Mouse (Mus musculus) kidney, postnatal 0 days (tissue): ENCODE measurements around the gene Shroom1. TPM values are rescaled to one million over a fixed set of nuclear protein-coding genes. Genes with fewer than 3 reads are reported as not detected.

Experiments
- ATAC-seq: fragments of 200-750 bp; cut with Nextera tagmentation; replicated peaks from 2 replicates; pipeline ENCODE4 v1.8.0; 2017; ENCODE audit warnings: low read depth, moderate number of reproducible peaks, moderate TSS enrichment, moderate library complexity; ENCODE audit not compliant: low FRiP score
- DNase-seq: peaks from one replicate; pipeline ENCODE4 v3.0.0-alpha.2; 2016; ENCODE audit warnings: low spot score
- H3K27ac ChIP-seq: fragments of 300-500 bp; sonication (generic); 2 replicates; pipeline ENCODE4 v1.5.1; 2014; ENCODE audit warnings: mild to moderate bottlenecking
- H3K27me3 ChIP-seq: fragments of 300-500 bp; sonication (generic); 2 replicates; pipeline ENCODE4 v1.6.1; 2014; ENCODE audit warnings: low read length, mixed read lengths; ENCODE audit not compliant: insufficient read depth
- H3K36me3 ChIP-seq: fragments of 300-500 bp; sonication (generic); 2 replicates; pipeline ENCODE4 v1.6.1; 2014; ENCODE audit warnings: low read length, mixed read lengths; ENCODE audit not compliant: insufficient read depth
- H3K4me1 ChIP-seq: fragments of 300-500 bp; sonication (generic); replicated peaks from 2 replicates; pipeline ENCODE4 v1.6.1; 2014; ENCODE audit warnings: antibody characterized with exemption, low read length, mixed read lengths; ENCODE audit not compliant: insufficient read depth
- H3K4me2 ChIP-seq: fragments of 300-500 bp; sonication (generic); 2 replicates; pipeline ENCODE4 v1.6.1; 2014; ENCODE audit warnings: mild to moderate bottlenecking, low read length, moderate library complexity, mixed read lengths
- H3K4me3 ChIP-seq: fragments of 300-500 bp; sonication (generic); replicated peaks from 2 replicates; pipeline ENCODE4 v1.5.1; 2014; ENCODE audit warnings: low read depth, low read length
- H3K9ac ChIP-seq: fragments of 300-500 bp; sonication (generic); 2 replicates; pipeline ENCODE4 v1.6.1; 2014; ENCODE audit warnings: low read depth, low read length
- H3K9me3 ChIP-seq: fragments of 300-500 bp; sonication (generic); replicated peaks from 2 replicates; pipeline ENCODE4 v1.6.1; 2016; ENCODE audit warnings: low read length, inconsistent platforms, mixed read lengths
- CTCF ChIP-seq: IDR thresholded peaks from 2 replicates; pipeline ENCODE4 v1.5.1; 2016; ENCODE audit warnings: antibody characterized with exemption, low read depth, mild to moderate bottlenecking, moderate library complexity
- WGBS: fragments of 180-500 bp; shearing (Covaris S2); extraction: QIAGEN DNeasy Blood & Tissue Kit; methylation state at CpG from one replicate; pipeline ENCODE4 v1.1.7; 2014; 5-methylcytosine and 5-hydroxymethylcytosine counted together
- polyA plus RNA-seq: library from polyadenylated mRNA; unstranded; fragments of >200 nt; fragmentation: Nextera tagmentation; extraction: Ambion mirVana; gene quantifications from 2 replicates; pipeline ENCODE4 v1.2.1, GENCODE M21; 2015

Gene Shroom1
- polyA plus RNA-seq, 1 experiment from 2014 or later: 1.1 TPM

DNA sequence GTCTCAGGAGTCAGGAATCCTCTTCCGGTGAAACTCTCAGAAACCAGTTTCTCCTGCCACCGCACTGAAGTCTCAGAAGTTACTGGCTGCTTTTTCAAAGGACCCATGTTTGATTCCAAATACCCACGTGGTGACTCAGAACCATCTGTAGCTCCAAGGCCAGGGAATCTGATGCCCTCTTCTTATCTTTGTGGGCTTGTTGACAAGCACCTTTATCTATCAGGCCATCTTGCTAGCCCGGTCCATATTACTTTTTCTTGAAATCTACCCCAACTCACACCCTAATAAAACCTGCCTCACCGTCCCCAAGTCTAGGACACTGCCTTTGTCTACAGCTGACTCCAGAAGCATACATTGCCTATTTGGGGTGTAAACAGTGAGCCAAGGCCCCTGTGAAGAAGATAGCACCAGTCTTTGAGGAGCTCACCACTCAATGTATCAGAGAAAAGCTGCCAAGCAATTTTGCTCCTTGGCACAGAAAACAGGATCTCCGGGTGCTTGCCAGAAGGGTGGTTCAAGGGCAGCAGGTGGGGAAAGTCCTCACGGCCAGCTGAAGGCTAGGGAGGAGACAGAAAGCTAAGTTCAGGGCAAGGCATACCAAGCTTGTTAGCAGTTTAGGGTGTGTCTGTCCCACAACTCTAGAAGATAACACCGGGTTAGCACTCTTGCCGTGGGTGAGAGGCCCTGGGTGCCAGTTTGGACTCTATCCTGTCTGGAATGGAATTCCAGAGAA, 26.3 kb downstream of the Shroom1 start:
- H3K27me3 ChIP-seq: peaks cover 25% of the 10 kb centered on the region
- no peak overlapping the region for H3K27ac ChIP-seq
- H3K36me3 ChIP-seq: no peaks in the 10 kb centered on the region
- WGBS: 70% methylated on average over 9 of the region's 9 CpGs
- H3K9me3 ChIP-seq: no peaks in the 10 kb centered on the region
- H3K4me3 ChIP-seq: no peak overlapping the region
- no peak for TF ChIP-seq CTCF
- DNase-seq (no peak), ATAC-seq (no peak)
- peaks cover 12% of the 10 kb centered on the region for H3K4me1 ChIP-seq
- no peak overlapping the region for H3K4me2 ChIP-seq
- H3K9ac ChIP-seq: no peak overlapping the region

DNA sequence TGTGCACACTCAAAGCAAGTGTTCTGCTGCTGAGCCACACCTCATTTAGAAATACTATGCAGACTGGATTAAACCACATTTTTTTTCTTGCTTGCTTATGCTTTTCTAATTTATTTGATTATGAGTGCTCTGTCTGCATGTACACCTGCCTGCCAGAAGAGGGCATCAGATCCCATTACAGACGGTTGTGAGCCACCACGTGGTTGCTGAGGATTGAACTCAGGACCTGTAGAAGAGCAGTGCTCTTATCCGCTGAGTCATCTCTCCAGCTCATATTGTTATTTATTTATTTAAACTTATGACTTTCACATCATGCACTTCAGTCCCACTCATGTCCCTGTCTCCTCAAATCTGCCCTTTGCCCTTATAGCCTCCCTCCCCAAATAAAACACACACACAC, 28.7 kb downstream of the Shroom1 start:
- Histone ChIP-seq H3K27me3 (peaks cover 5% of the 10 kb centered on the region; the same call in 1 of the 2 replicates), H3K4me1 (0 out of 2 replicates have a peak, but pooled peaks cover 2% of the 10 kb centered on the region), H3K4me3 (no peak overlapping the region), H3K4me2 (no peak overlapping the region), H3K9ac (no peak overlapping the region), H3K36me3 (no peaks in the 10 kb centered on the region), H3K27ac (no peak overlapping the region), H3K9me3 (no peaks in the 10 kb centered on the region)
- peak; percentile 63 for TF ChIP-seq CTCF
- WGBS: 50% methylated on average over 3 of the region's 3 CpGs
- DNase-seq (no peak), ATAC-seq (no peak)

DNA sequence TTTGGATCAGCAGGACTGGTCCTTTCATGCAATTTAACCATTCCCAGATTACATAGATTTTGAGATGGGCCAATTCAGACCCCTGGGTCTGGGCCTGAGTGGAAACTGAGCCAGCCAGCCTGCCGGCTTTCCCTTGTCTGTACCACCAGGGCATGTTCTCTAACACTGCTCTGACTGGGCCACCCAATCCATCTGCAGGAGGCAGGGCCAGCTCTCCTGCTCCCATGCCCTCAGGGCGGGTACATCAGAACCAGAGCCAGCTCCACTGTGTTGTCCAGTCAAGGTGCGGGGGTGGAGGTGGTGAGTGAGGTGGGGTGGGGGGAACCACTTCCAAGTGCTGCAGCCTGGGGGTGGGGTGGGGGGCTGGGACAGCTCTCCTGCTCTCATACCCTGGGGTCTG, 29.3 kb downstream of the Shroom1 start:
- no peak overlapping the region for H3K9ac ChIP-seq
- no peak overlapping the region for H3K4me3 ChIP-seq
- DNase-seq (no peak), ATAC-seq (0 out of 2 replicates have a peak, but pooled peaks have one; percentile 31)
- no peak for TF ChIP-seq CTCF
- H3K9me3 ChIP-seq: no peaks in the 10 kb centered on the region
- WGBS: 80% methylated on average over 3 of the region's 3 CpGs
- H3K4me1 ChIP-seq: 0 out of 2 replicates have a peak, but pooled peaks cover 2% of the 10 kb centered on the region
- no peaks in the 10 kb centered on the region for H3K36me3 ChIP-seq
- H3K27ac ChIP-seq: no peak overlapping the region
- H3K4me2 ChIP-seq: no peak overlapping the region
- no peaks in the 10 kb centered on the region for H3K27me3 ChIP-seq

DNA sequence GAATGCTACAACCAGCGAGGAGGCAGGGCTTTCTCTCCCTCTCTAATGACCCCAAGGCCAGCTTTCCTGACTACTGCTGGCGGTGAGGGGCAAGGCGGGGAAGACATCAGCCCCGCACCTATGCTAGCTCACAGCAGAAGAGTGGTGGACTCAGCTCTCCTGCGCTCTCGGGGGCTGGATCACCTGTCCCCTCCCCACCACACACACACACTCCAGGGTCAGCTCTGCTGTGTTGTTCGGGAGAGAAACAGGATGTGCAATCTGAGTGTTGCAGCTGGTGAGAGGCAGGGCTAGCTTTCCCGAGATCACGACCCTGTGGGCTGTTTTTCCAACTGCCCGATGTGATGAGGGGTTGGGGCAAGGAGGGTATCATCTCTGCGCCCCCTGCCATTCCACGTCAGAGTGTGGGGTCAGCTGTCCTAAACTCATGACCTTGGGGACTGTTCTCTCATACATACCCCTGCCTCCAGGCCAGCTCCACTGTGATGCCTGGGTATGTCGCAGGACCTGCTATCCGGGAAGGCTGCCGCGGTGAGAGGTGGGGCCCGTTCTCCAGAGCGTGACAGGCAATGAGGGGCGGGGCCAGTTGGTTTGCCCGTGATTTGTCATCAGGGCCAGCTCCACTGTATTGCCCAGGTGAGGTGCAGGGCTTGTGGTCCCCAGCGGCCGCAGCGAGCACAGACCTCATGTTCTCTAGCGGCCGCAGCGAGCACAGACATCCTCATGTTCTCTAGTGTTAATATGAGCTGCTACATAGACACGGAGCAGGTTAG, 30.0 kb downstream of the Shroom1 start:
- Histone ChIP-seq H3K9ac (no peak overlapping the region), H3K27ac (no peak overlapping the region), H3K27me3 (no peaks in the 10 kb centered on the region), H3K4me2 (peak overlapping the region; percentile 46), H3K4me3 (peak overlapping the region; percentile 13; the same call in 1 of the 2 replicates), H3K36me3 (no peaks in the 10 kb centered on the region), H3K9me3 (no peaks in the 10 kb centered on the region), H3K4me1 (0 out of 2 replicates have a peak, but pooled peaks cover 2% of the 10 kb centered on the region)
- ATAC-seq (peak; percentile 87), DNase-seq (peak; percentile 61)
- no peak for TF ChIP-seq CTCF
- WGBS: 9% methylated on average over 27 of the region's 27 CpGs

DNA sequence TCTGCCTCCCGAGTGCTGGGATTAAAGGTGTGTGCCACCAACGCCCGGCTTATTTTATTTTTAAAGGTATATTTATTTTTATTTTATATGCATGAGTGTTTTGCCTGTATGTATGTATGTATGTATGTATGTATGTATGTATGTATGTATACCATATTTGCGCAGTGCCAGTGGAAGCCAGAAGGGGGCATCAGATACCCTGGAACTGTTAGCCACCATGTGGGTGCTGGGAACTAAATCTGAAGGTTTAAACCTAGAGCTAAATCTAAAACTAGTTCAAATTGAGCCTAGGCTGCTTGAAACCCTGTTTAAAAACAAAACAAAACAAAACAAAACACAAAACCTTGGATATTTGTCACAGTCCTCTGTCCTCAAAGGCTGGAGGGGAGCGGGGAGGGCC, 32.0 kb downstream of the Shroom1 start:
- H3K9me3 ChIP-seq: no peaks in the 10 kb centered on the region
- no peak overlapping the region for H3K4me2 ChIP-seq
- H3K9ac ChIP-seq: no peak overlapping the region
- peak; percentile 18; the same call in 1 of the 2 replicates for TF ChIP-seq CTCF
- DNase-seq (no peak), ATAC-seq (no peak)
- no peak overlapping the region for H3K27ac ChIP-seq
- H3K27me3 ChIP-seq: no peaks in the 10 kb centered on the region
- WGBS: 96% methylated on average over 5 of the region's 5 CpGs
- H3K4me3 ChIP-seq: no peak overlapping the region
- H3K36me3 ChIP-seq: no peaks in the 10 kb centered on the region
- H3K4me1 ChIP-seq: 0 out of 2 replicates have a peak, but pooled peaks cover 2% of the 10 kb centered on the region

DNA sequence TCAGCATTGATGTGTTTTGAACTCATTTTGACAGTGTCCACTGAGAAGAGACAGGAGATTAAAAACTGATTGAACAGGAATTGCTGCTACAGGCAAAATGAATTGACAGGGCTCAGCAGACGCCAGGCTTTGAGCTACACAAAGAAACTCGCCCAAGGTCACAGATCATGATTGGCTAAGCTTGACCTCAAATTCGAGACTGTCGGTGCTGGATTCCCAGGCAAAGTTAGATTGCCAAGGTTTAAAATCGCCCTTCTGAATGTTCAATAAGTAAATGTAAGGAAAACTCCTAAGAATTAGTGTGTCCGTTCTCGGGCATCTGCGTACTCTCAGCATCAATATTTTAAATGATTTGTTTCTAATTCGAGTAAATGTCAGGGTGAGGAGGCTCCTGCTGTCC, 32.4 kb downstream of the Shroom1 start:
- 0 out of 2 replicates have a peak, but pooled peaks cover 2% of the 10 kb centered on the region for H3K4me1 ChIP-seq
- H3K4me2 ChIP-seq: no peak overlapping the region
- ATAC-seq: no peak
- H3K9ac ChIP-seq: no peak overlapping the region
- H3K4me3 ChIP-seq: no peak overlapping the region
- 87% methylated on average over 9 of the region's 9 CpGs for WGBS
- no peak overlapping the region for H3K27ac ChIP-seq
- DNase-seq: no peak
- H3K27me3 ChIP-seq: no peaks in the 10 kb centered on the region
- no peak for TF ChIP-seq CTCF
- H3K9me3 ChIP-seq: no peaks in the 10 kb centered on the region
- no peaks in the 10 kb centered on the region for H3K36me3 ChIP-seq
